Mouse (Mus musculus): ENCODE measurements around the gene Hyal2.

- no peak for TF ChIP-seq CTCF (IDR thresholded peaks at IDR 0.05; ENCODE audit: control insufficient read depth, insufficient read depth, low read length)
- TF ChIP-seq POLR2A (IDR thresholded peaks at IDR 0.05; ENCODE audit: borderline replicate concordance, control insufficient read depth, low read depth, low read length): no peak
Measured at GRCm38 (mm10) chr9:107551890-107552355, 15.8 kb upstream of the Hyal2 start.
